ENCODE assay signal across 16 mouse cellular contexts in genomic region chr14:62088174-62088573, GRCm38 (mm10).
"Had no signal": no experiment of that assay in that cellular context is flagged by ENCODE, and none has a peak within 500 bp of the region (broad histone marks: within the 10 kb centered on the region; RNA-seq: fewer than 3 reads in every experiment).

No protein-coding gene starts in this region.

- H3K4me3 ChIP-seq: neural tube, embryonic 13.5 days; neural tube, embryonic 15.5 days; stomach, embryonic 15.5 days had no signal

- H3K4me1 ChIP-seq: neural tube, embryonic 13.5 days; neural tube, embryonic 15.5 days; stomach, embryonic 15.5 days had no signal

- H3K4me2 ChIP-seq: neural tube, embryonic 13.5 days; neural tube, embryonic 15.5 days; stomach, embryonic 15.5 days had no signal

- H3K27ac ChIP-seq: neural tube, embryonic 13.5 days; neural tube, embryonic 15.5 days; stomach, embryonic 15.5 days; stomach, postnatal 0 days had no signal

- H3K9ac ChIP-seq: neural tube, embryonic 13.5 days; neural tube, embryonic 15.5 days; stomach, embryonic 15.5 days had no signal

- H3K36me3 ChIP-seq: neural tube, embryonic 13.5 days; neural tube, embryonic 15.5 days; stomach, embryonic 15.5 days had no signal

- DNase-seq: retina, postnatal 1 day; right cerebral cortex, adult 18-20 months; right cerebral cortex, postnatal 14 days; right cerebral cortex, postnatal 25 days; right cerebral cortex, postnatal 4 days; spleen, adult 18-20 months; thymus, adult 18-20 months; thymus, adult 2 months; thymus, postnatal 14 days; thymus, postnatal 25 days; thymus, postnatal 36 days; thymus, postnatal 4 days had no signal

- H3K27me3 ChIP-seq: neural tube, embryonic 13.5 days; stomach, embryonic 15.5 days had no signal

- H3K9me3 ChIP-seq: neural tube, embryonic 13.5 days; neural tube, embryonic 15.5 days; stomach, embryonic 15.5 days had no signal
